Mouse (Mus musculus): ENCODE results near the gene Itch. TPM values are rescaled to one million over a fixed set of nuclear protein-coding genes. Genes with fewer than 3 reads are reported as not detected.
"Not testable (repeated sequence)": the region's sequence is repeated elsewhere in the genome, so short reads cannot be mapped to it uniquely, and the experiment has no call there.

The Itch gene
- total RNA-seq, 1 experiment from 2014 or later, result 53.0 TPM

DNA sequence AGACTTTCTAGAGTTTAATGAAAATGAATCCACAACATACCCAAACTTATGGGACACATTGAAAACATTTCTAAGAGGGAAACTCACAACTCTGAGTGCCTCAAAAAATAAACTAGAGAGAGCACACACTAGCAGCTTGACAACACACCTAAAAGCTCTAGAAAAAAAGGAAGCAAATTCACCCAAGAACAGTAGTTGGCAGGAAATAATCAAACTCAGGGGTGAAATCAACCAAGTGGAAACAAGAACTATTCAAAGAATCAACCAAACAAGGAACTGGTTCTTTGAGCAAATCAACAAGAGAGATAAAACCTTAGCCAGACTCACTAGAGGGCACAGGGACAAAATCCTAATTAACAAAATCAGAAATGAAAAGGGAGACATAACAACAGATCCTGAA is 16.0 kb downstream of the Itch start:
- DNase-seq, result not testable (repeated sequence)

DNA sequence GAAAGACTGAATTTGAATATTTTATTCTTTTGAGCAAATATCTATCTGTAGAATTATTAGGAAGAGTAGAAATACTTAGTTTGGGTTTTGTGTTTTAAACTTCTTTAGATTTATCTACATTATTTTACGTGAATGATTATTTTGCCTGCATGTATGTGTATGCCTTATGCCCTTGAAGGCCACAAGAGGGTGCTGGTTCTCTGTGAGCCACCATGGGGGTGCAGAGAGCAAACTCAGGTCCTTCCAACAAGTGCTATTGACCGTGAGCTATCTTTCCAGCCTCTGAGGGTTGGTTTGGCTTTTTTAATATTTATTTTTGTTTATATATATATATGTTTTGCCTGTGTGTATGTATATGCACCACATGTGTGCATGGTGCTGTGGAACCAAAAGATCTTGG is 74.1 kb downstream of the Itch start:
- peak; percentile 23 for DNase-seq

DNA sequence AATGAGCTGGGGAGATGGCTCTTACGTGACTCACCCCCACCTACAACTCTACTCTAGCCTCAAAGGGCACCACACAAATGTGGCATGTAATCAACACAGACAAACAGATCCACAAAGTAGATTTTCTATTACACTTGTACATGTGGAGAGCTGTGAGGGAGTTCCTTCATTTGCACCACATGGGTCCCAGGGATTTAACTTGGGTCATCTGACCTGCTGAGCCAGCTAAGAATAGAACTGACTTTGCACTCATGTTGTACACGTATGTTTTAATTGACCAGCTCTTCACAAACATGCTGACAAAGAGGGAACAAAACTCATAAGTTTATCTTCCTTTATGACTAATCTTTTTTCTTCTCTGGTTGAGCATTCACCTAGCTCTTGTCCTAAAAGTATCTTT is 89.8 kb downstream of the Itch start:
- DNase-seq, result no peak

DNA sequence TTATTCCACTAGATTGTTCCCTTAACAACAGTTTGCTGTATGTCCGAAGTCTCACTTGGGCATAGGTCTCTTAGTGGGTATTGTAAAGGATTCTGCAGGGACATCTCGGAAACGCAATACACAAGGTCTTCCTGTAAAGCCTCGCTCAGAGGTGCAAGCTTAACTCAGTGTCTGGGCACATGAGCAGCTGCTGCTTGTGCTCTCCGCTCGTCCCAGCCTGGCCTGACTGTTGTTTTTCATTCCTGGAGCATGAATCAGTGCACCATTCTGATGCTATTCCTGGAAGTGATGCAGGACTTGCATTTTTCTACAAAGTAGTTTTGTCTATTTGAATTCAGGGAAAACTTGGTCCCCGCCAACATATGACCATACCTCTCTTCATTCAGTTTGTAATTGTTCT is 91.4 kb downstream of the Itch start:
- DNase-seq, result no peak

DNA sequence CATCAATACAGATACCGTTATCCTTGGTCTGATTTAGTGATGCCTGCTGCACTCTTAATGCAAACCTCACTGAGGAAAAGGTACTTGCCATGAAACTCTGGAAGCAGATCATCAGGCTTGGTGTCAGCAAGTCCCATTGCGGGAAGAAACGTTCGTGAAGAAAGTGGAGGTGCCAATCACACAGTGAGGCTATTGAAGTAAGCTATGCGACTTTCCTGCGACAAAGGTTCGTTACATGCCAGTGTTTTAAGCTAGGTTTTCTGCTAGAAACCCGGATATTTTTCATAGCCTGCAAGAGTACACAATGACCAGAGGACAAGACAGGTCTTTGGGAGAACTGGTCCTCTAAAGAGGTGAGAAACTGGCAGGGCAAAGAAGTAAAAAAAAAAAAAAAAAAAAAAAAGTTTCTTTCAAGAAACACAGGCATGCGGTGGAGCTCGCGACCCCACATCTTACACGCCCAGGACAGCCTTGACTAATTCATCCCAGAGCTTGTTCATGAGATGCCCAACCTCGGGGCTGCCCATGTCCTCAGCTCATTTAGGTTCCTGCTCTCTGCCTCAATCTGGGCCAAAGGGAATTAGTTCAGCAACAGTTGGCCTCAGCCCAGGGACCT is 102.5 kb downstream of the Itch start:
- DNase-seq, result no peak

DNA sequence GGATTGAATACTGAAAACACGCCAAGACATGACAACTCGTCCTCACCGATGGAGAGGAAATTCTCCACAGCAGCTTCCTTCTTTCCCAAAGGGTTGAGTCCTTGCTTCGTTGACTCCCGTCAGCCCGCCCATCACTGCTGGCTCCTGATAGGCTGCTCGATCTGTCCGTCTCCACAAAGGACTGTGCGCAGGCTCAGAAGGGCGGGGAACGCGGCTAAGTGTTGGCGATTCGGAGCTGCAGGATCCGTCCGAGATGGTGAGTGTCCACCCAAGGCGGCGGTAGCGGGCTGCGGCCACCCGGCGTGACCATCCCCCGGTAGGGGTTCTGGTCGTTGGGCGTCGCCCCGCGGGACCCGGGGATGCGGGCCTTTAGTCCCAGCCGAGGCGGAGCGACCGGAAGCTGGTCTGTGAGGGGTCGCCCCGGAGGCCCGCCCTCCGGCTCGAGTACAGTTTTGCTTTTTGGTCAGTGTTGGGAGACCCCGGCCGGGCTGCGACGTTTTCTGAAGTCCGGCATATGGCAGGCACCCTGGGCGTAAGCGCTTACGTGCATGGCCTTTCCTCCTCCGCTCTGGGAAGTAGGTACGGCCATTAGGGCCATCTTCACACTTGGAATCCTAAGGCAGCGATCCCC is 103.2 kb downstream of the Itch start, which contains the start of gene Dynlrb1:
TSS of gene Dynlrb1 (plus strand) at position 172 of the 631 bp plus-strand sequence.
- peak; percentile 99 for DNase-seq

DNA sequence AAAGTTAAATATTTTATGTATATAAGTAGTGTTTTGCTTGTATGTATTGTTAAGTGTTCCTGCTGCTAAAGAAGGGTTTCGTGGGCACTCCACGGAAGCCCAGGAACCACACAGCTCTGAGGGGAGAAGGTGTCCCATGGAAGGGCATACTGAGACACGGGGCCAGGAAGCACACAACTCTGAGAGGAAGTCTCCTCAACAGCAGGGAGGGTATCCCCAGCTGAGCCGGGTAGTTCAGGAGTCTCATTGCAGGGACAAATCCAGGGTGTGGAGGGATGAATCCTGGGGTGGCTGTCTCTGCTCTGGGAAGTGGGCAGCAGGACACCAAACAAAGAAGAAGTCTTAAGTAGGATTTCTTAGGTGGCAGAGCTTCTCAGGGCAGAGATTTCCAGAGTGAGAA is 104.0 kb downstream of the Itch start:
- DNase-seq, result no peak

DNA sequence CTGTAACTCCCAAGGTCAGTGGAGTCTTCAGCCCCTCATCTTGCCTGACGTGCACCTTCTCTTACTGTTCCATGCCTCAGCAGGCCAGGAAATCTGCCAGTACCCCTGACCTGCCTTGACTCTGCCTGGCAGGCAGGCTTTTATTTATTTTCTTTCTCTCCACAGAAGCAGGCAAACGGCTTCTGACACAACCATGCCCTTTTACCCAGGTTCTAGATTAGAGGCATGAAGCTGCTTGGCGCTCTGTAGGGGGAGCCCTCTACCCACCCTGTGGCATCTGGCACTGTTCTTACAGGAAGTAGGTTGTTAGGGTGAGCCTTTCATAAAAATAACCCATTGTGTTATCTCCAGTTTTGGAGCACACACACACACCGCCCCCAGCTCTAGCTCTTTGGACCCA is 107.6 kb downstream of the Itch start:
- DNase-seq, result peak; percentile 67

DNA sequence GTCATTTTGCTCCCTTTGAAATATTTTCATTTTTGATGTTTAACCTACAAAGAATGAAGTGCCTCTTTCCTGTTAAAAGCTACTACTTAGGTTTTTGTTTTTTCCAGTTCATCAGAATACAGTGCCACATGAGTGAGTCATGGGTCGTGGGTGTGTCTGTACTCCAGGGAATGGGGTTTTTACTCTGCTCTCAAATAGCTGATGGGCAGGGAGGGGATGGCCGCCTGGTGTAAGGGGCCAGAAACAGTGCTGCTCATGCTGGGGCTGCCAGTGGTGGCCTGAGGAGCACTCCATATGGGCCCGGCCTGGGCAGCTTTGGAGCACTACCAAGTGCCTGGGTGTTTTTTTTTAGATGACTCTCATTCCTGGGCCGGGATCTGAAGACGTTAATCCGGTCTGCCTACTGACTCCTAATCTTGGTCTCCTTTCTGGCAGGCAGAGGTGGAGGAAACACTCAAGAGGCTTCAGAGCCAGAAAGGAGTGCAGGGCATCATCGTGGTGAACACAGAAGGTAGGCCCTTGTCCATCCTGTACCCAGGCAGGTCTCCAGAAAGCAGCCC is 109.1 kb downstream of the Itch start:
- DNase-seq, result peak; percentile 21

DNA sequence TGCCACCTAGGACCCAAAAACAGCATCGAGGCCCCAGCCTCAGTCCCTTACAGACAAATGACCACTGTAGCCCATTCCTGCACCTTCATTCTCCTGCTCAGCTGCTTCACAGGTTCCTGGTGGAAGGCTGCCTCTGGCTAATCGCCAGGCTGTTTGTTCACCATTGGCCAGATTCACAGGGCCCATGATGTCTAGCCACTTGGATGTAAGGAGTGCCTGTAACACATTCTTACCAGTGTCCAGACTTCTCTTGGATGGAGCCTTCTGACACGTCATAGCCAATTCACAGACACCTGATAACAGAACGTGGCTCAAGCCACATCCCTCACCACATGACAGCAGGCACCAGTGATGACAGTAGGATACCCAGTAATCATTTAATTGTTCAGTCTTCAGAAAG is 112.9 kb downstream of the Itch start:
- no peak for DNase-seq

DNA sequence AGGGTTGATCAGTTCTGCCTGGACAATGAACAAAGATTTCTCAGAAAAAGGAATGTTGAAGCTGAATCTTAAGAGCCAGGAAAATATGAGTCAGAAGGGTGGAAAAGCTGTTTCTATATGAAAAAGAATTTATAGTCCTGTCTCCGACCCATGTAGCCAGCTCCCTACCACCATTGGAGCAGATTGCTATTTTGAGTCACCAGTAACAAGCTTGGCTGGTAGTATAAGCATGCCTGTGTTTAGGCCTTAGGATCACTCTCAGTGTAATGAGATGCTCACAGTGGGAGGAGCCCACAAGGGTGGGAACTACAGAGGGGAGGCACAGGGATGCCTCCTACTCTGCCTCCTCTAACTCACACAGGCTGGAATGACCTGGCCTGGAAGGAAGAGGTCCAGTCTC is 114.9 kb downstream of the Itch start:
- DNase-seq, result no peak

DNA sequence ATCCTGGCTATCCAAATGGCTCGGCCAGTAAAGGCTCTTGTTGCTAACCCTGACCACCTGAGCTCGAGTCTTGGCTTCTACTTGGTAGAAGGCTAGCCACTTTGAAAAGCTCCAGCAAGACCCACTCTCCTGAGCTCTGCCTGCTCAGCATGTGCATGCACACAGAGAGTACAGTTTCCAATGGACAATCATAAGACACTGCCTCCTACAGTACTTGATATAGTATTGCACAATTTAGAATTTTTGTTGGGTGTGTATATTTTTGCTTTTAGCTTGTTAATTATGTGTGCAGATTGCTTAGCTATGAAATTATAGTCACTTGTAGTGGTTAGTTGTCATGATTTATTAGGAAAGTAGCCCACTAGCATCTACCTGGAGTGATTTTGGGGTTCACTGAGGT is 115.4 kb downstream of the Itch start:
- DNase-seq, result no peak

DNA sequence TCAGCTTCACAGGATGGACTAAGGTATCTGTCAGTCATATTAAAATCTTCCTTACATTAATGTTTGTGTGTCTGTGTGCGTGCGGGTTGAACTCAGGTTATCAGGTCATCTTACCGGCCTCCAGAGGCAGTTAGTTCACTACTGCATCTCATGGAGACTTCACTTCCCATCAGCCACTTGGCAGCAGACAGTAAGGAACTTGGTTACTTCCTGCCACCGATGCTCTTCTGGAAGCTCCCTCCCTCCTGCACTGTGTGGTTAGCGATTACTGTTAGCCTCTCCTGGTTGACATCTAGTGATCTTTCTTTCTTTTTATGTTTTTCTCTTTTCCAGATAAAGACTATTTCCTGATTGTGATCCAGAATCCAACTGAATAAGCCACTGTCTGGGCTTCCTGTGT is 116.3 kb downstream of the Itch start:
- no peak for DNase-seq

DNA sequence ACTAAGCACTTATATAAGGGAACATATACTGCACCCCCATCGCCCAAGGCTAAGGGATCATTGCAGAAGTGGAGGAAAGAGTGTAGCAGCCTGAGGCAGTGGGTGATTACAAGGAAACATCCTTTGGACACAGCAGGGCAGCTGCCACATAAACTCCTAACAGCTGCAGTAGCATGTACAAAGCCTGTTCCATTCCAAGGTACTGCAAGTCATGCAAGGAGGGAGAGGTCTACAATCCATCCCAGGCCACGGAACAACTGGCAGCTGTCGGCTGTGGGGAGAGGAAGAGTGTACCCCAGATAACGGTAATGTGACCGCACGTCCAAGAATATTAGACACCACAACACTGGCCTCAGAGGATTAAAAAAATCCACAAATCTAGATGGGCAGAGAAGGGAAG is 132.2 kb downstream of the Itch start:
- no peak for DNase-seq

DNA sequence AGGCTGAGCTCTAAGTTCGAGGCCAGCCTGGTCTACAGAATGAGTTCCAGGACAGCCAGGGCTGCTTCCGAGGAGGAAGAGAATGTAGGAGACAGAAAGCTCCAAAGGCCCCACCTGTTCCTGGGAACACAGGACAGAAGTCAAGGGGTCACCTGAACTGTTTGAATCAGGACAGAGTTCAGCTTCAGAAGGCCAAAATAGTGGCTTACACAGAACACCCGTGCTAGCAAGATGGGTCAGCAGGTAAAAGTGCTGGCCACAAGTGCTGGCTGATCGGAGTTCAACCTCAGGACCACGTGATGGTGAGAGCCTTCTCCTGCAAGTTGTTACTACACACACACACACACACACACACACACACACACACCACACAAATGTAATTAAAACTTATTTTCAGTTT is 133.6 kb downstream of the Itch start:
- DNase-seq, result no peak

DNA sequence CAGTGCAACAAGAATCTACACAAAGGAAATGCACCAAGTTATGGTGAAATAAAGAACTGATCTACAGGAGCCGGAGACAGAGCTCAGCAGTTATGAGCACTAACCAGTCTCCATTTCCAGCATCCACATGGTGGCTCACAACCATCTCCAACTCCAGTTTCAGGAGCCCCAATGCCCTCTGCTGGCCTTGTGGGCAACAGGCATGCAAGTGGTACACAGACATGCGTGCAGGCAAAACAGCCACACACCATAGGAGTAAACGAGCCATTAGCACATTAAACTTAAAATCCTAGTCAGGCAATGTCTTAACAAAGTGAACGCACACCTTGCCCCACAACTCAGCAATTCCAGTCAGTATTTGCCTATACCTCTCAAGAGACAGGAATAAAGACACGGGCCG is 138.6 kb downstream of the Itch start:
- DNase-seq, result no peak

DNA sequence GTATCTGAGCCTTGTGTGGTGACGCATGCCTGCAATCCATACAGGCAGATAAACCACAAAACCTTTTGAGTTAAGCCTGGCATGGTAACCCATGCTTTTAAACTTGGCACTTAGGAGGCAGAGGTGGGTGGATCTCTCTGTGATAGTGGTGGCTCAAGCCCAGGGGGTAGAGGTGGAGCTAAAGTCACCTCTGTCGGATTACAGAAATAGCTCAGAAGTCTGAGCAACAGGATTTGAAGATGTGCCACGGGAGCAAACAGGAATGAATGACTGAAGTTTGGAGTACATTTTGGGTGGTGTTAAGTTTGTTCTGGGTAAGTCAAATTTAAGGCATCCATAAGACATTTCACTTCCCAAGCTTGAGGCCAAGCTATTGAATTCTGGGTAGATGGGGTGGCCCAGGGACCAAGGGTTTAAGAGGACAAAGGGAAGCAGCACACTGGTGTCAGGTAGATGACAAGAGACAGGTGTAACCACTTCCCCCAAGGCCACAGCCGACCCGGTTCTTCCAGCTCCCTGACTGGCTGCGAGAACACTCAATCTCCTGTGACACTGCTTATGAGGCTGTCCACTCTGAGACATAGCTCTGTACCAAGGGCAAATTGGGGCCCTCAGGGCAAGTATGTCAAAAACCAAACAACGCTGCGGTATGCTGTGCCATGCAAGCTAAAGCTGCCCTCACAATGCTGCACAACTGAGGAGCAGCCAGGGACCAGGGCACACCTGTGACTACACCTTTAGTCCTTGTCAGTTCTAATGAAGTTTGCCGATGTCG is 139.3 kb downstream of the Itch start:
- DNase-seq, result no peak

DNA sequence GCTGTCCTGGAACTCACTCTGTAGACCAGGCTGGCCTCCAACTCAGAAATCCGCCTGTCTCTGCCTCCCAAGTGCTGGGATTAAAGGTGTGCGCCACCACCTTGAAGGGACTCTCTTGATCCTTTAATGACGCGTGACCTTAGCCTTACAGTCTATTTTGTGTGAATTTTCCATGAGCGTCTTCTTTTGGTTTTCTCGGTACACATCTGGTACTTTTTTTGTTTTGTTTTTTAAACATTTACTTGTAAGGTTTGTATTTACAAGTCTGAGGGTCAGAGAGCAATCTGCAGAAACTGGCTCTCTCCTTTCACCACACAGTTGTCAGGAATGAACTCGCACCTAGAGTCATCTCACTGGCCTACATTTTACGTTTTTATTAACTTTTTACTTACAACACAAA is 140.3 kb downstream of the Itch start:
- no peak for DNase-seq

DNA sequence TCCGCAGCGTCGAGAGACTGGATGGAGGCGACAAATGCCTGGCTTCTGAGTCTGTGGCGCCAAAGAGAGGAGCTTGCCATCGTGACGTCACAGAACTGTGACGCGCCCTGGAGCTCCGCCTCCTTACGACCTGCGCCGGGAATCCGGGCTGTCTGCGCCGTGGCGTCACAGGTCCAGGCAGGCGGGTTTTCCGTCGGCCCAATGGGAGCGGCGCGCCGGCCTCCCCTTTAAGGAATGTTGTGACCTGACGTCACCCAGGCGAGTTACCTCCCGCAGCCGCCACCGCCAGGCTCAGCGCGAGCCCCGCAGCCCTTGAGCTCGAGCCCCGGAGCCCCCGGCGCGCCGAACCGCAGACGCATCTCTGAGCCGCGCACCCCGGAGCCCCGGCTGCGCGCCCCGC is 142.9 kb downstream of the Itch start, which contains the start of gene Map1lc3a:
TSS of gene Map1lc3a (plus strand) at position 103 of the 400 bp plus-strand sequence.
- DNase-seq, result peak; percentile 96

Data from adrenal gland, postnatal 25 days (tissue).